Mouse (Mus musculus) thymus, adult 2 months (tissue): ENCODE results near the gene Rpl6.

Experiments used
- CTCF ChIP-seq: fragments of 200-500 bp; IDR thresholded peaks from 2 replicates; pipeline ENCODE4 v1.5.1; 2012; ENCODE audit warnings: mild to moderate bottlenecking, control low read depth, low read length, moderate library complexity, borderline replicate concordance; ENCODE audit not compliant: control insufficient read depth, poor library complexity, insufficient read depth; ENCODE audit errors: extremely low read depth
- POLR2A ChIP-seq: fragments of 200-500 bp; IDR thresholded peaks from 2 replicates; pipeline ENCODE4 v1.6.1; 2012; ENCODE audit warnings: mild to moderate bottlenecking, low read length, control low read depth, moderate library complexity; ENCODE audit not compliant: control insufficient read depth, poor library complexity, insufficient read depth; ENCODE audit errors: extremely low read depth

DNA sequence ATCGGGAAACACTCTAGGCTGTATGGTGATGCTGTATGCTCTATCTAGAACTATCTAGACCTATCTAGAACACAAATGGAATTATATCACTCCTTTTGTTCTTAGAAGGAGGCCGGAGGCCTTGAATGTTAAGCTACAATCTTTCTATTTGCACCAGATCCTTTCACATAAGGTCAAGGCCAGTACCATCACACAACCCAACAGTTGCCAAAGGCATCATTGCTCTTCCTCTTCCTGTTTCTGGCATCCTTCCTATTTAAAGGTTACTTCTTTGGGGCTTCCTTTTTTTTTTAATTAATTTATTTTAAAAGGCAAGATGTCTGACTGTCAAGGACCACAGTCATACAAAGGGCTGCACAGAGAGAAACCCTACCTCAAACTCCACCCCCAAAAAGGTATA lies 6.9 kb upstream of the Rpl6 start:
- TF ChIP-seq CTCF = no peak
- no peak for TF ChIP-seq POLR2A
